Mouse (Mus musculus): ENCODE data around the gene Arl3. TPM values are rescaled to one million over a fixed set of nuclear protein-coding genes. Genes with fewer than 3 reads are reported as not detected.
"Not testable (repeated sequence)": the region's sequence is repeated elsewhere in the genome, so short reads cannot be mapped to it uniquely, and the experiment has no call there.

The Arl3 gene
- polyA plus RNA-seq, 1 experiment from 2014 or later, result 159 TPM

- no peaks in the 10 kb centered on the region for H3K27me3 ChIP-seq (replicated peaks; ENCODE audit: control insufficient read depth, insufficient read depth, low read length)
- H3K27ac ChIP-seq (ENCODE audit: low read depth, low read length), result 0 out of 2 replicates have a peak overlapping the region, but pooled peaks have one; percentile 49
- H3K36me3 ChIP-seq (ENCODE audit: control insufficient read depth, insufficient read depth, low read length), result no peaks in the 10 kb centered on the region
- ATAC-seq (no peak), DNase-seq (ENCODE audit: low spot score) (peak; percentile 22)
- H3K4me2 ChIP-seq (ENCODE audit: low read length), result peak overlapping the region; percentile 84
- peak overlapping the region; percentile 57 for H3K4me3 ChIP-seq (ENCODE audit: low read depth, low read length)
- 15% methylated on average over 10 of the region's 10 CpGs for WGBS
- H3K9me3 ChIP-seq (replicated peaks; ENCODE audit: control insufficient read depth, low read length), result no peaks in the 10 kb centered on the region
- H3K9ac ChIP-seq (ENCODE audit: low read length), result peak overlapping the region; percentile 88
- H3K4me1 ChIP-seq (ENCODE audit: control insufficient read depth, insufficient read depth, low read length), result peaks cover 12% of the 10 kb centered on the region
Measured at GRCm38 (mm10) chr19:46571878-46572244, 1.1 kb downstream of the Arl3 start.

- H3K27ac ChIP-seq (ENCODE audit: low read depth, low read length); ATAC-seq; H3K36me3 ChIP-seq (ENCODE audit: control insufficient read depth, insufficient read depth, low read length); DNase-seq (ENCODE audit: low spot score); H3K9me3 ChIP-seq (replicated peaks; ENCODE audit: control insufficient read depth, low read length); H3K27me3 ChIP-seq (replicated peaks; ENCODE audit: control insufficient read depth, insufficient read depth, low read length); H3K9ac ChIP-seq (ENCODE audit: low read length): not testable (repeated sequence)
- H3K4me1 ChIP-seq (ENCODE audit: control insufficient read depth, insufficient read depth, low read length), result peaks cover 12% of the 10 kb centered on the region
- 90% methylated on average over 3 of the region's 3 CpGs for WGBS
- peak overlapping the region; percentile 84 for H3K4me2 ChIP-seq (ENCODE audit: low read length)
- peak overlapping the region; percentile 57; the same call in 1 of the 2 replicates for H3K4me3 ChIP-seq (ENCODE audit: low read depth, low read length)
Measured at GRCm38 (mm10) chr19:46571211-46571877, 1.7 kb downstream of the Arl3 start.

- Histone ChIP-seq H3K4me3 (ENCODE audit: low read depth, low read length) (no peak overlapping the region), H3K27me3 (replicated peaks; ENCODE audit: control insufficient read depth, insufficient read depth, low read length) (no peaks in the 10 kb centered on the region), H3K36me3 (ENCODE audit: control insufficient read depth, insufficient read depth, low read length) (0 out of 2 replicates have a peak, but pooled peaks cover 7% of the 10 kb centered on the region), H3K4me1 (ENCODE audit: control insufficient read depth, insufficient read depth, low read length) (no peaks in the 10 kb centered on the region), H3K9ac (ENCODE audit: low read length) (no peak overlapping the region), H3K4me2 (ENCODE audit: low read length) (no peak overlapping the region), H3K27ac (ENCODE audit: low read depth, low read length) (no peak overlapping the region), H3K9me3 (replicated peaks; ENCODE audit: control insufficient read depth, low read length) (no peaks in the 10 kb centered on the region)
- ATAC-seq (no peak), DNase-seq (ENCODE audit: low spot score) (no peak)
- 66% methylated on average over 14 of the region's 14 CpGs for WGBS
Measured at GRCm38 (mm10) chr19:46564043-46564462, 8.9 kb downstream of the Arl3 start.

GRCm38 (mm10) chr19:46563603-46564002 is 9.4 kb downstream of the Arl3 start:
- no peak overlapping the region for H3K4me3 ChIP-seq (ENCODE audit: low read depth, low read length)
- no peak for DNase-seq (ENCODE audit: low spot score)
- H3K4me2 ChIP-seq (ENCODE audit: low read length), result no peak overlapping the region
- 94% methylated on average over 4 of the region's 4 CpGs for WGBS
- H3K4me1 ChIP-seq (ENCODE audit: control insufficient read depth, insufficient read depth, low read length), result no peaks in the 10 kb centered on the region
- H3K36me3 ChIP-seq (ENCODE audit: control insufficient read depth, insufficient read depth, low read length), result 0 out of 2 replicates have a peak, but pooled peaks cover 7% of the 10 kb centered on the region
- no peak overlapping the region for H3K27ac ChIP-seq (ENCODE audit: low read depth, low read length)
- no peak overlapping the region for H3K9ac ChIP-seq (ENCODE audit: low read length)
- no peaks in the 10 kb centered on the region for H3K27me3 ChIP-seq (replicated peaks; ENCODE audit: control insufficient read depth, insufficient read depth, low read length)
- no peak for ATAC-seq
- no peaks in the 10 kb centered on the region for H3K9me3 ChIP-seq (replicated peaks; ENCODE audit: control insufficient read depth, low read length)

- DNase-seq (ENCODE audit: low spot score), result no peak
- WGBS, result 87% methylated on average over 14 of the region's 14 CpGs
- no peak overlapping the region for H3K27ac ChIP-seq (ENCODE audit: low read depth, low read length)
Measured at GRCm38 (mm10) chr19:46562581-46563515, 10.2 kb downstream of the Arl3 start.

GRCm38 (mm10) chr19:46562132-46562531 is 10.9 kb downstream of the Arl3 start:
- 31% methylated on average over 1 of the region's 1 CpGs for WGBS
- Histone ChIP-seq H3K9ac (ENCODE audit: low read length) (no peak overlapping the region), H3K27me3 (replicated peaks; ENCODE audit: control insufficient read depth, insufficient read depth, low read length) (no peaks in the 10 kb centered on the region), H3K4me1 (ENCODE audit: control insufficient read depth, insufficient read depth, low read length) (no peaks in the 10 kb centered on the region), H3K4me3 (ENCODE audit: low read depth, low read length) (no peak overlapping the region), H3K4me2 (ENCODE audit: low read length) (no peak overlapping the region), H3K36me3 (ENCODE audit: control insufficient read depth, insufficient read depth, low read length) (peaks cover 17% of the 10 kb centered on the region), H3K27ac (ENCODE audit: low read depth, low read length) (no peak overlapping the region), H3K9me3 (replicated peaks; ENCODE audit: control insufficient read depth, low read length) (no peaks in the 10 kb centered on the region)
- ATAC-seq (peak; percentile 55; the same call in 1 of the 2 replicates), DNase-seq (ENCODE audit: low spot score) (peak; percentile 80)

More at GRCm38 (mm10) chr19:46562581-46563515, 10.2 kb downstream of the Arl3 start:
- Histone ChIP-seq H3K27me3 (replicated peaks; ENCODE audit: control insufficient read depth, insufficient read depth, low read length) (no peaks in the 10 kb centered on the region), H3K9ac (ENCODE audit: low read length) (no peak overlapping the region), H3K4me1 (ENCODE audit: control insufficient read depth, insufficient read depth, low read length) (no peaks in the 10 kb centered on the region), H3K36me3 (ENCODE audit: control insufficient read depth, insufficient read depth, low read length) (peaks cover 11% of the 10 kb centered on the region), H3K9me3 (replicated peaks; ENCODE audit: control insufficient read depth, low read length) (no peaks in the 10 kb centered on the region), H3K4me3 (ENCODE audit: low read depth, low read length) (no peak overlapping the region), H3K4me2 (ENCODE audit: low read length) (no peak overlapping the region)
- no peak for ATAC-seq

- ATAC-seq, result no peak
- no peak overlapping the region for H3K9ac ChIP-seq (ENCODE audit: low read length)
- 75% methylated on average over 12 of the region's 12 CpGs for WGBS
Measured at GRCm38 (mm10) chr19:46558631-46559030, 14.4 kb downstream of the Arl3 start.

GRCm38 (mm10) chr19:46558009-46558408 is 15.0 kb downstream of the Arl3 start:
- Histone ChIP-seq H3K9me3 (replicated peaks; ENCODE audit: control insufficient read depth, low read length) (no peaks in the 10 kb centered on the region), H3K27me3 (replicated peaks; ENCODE audit: control insufficient read depth, insufficient read depth, low read length) (no peaks in the 10 kb centered on the region), H3K36me3 (ENCODE audit: control insufficient read depth, insufficient read depth, low read length) (peaks cover 49% of the 10 kb centered on the region), H3K9ac (ENCODE audit: low read length) (no peak overlapping the region), H3K27ac (ENCODE audit: low read depth, low read length) (no peak overlapping the region), H3K4me1 (ENCODE audit: control insufficient read depth, insufficient read depth, low read length) (peaks cover 3% of the 10 kb centered on the region; the same call in 1 of the 2 replicates), H3K4me2 (ENCODE audit: low read length) (no peak overlapping the region), H3K4me3 (ENCODE audit: low read depth, low read length) (no peak overlapping the region)
- WGBS, result 79% methylated on average over 8 of the region's 8 CpGs
- DNase-seq (ENCODE audit: low spot score), result no peak
- no peak for ATAC-seq

More at GRCm38 (mm10) chr19:46558631-46559030, 14.4 kb downstream of the Arl3 start:
- Histone ChIP-seq H3K36me3 (ENCODE audit: control insufficient read depth, insufficient read depth, low read length) (peaks cover 48% of the 10 kb centered on the region), H3K27ac (ENCODE audit: low read depth, low read length) (no peak overlapping the region), H3K9me3 (replicated peaks; ENCODE audit: control insufficient read depth, low read length) (no peaks in the 10 kb centered on the region), H3K4me3 (ENCODE audit: low read depth, low read length) (no peak overlapping the region), H3K4me1 (ENCODE audit: control insufficient read depth, insufficient read depth, low read length) (no peaks in the 10 kb centered on the region; the same call in 1 of the 2 replicates), H3K4me2 (ENCODE audit: low read length) (no peak overlapping the region), H3K27me3 (replicated peaks; ENCODE audit: control insufficient read depth, insufficient read depth, low read length) (no peaks in the 10 kb centered on the region)
- DNase-seq (ENCODE audit: low spot score), result no peak
